8 mouse cellular contexts compared by ENCODE assay signal in genomic region chr11:107469031-107469522, GRCm38 (mm10). TPM values are rescaled to one million over a fixed set of nuclear protein-coding genes. Genes with fewer than 3 reads are reported as not detected.
DNase-seq lines count a peak whose midpoint lies in the region; ATAC-seq and TF ChIP-seq lines count a peak whose summit lies in the region.

No protein-coding gene starts in this region.

- under 1% methylated on average over 38 of the region's 38 CpGs for WGBS in forebrain, embryonic 15.5 days
- under 1% methylated on average over 38 of the region's 38 CpGs for WGBS in lung, embryonic 14.5 days

- H3K4me3 ChIP-seq in E14TG2a.4 (replicated peaks; ENCODE audit: low read length) = peak overlapping the region; percentile 95
- H3K4me3 ChIP-seq in forebrain, embryonic 15.5 days = peak overlapping the region; percentile 95
- H3K4me3 ChIP-seq in lung, embryonic 14.5 days (ENCODE audit: low read depth, low read length) = peak overlapping the region; percentile 79

- no peaks in the 10 kb centered on the region for H3K9me3 ChIP-seq in E14TG2a.4 (ENCODE audit: low read length)
- H3K9me3 ChIP-seq in forebrain, embryonic 15.5 days = no peaks in the 10 kb centered on the region
- no peaks in the 10 kb centered on the region for H3K9me3 ChIP-seq in lung, embryonic 14.5 days (ENCODE audit: low read depth, low read length)

- peaks cover 11% of the 10 kb centered on the region; the same call in 1 of the 2 replicates for H3K36me3 ChIP-seq in E14TG2a.4 (ENCODE audit: insufficient read depth, low read length)
- 0 out of 2 replicates have a peak, but pooled peaks cover 2% of the 10 kb centered on the region for H3K36me3 ChIP-seq in forebrain, embryonic 15.5 days
- no peaks in the 10 kb centered on the region for H3K36me3 ChIP-seq in lung, embryonic 14.5 days (ENCODE audit: insufficient read depth)

- H3K4me2 ChIP-seq in forebrain, embryonic 15.5 days (replicated peaks) = peak overlapping the region; percentile 90
- peak overlapping the region; percentile 80 for H3K4me2 ChIP-seq in lung, embryonic 14.5 days

- peaks cover 66% of the 10 kb centered on the region for H3K4me1 ChIP-seq in E14TG2a.4 (replicated peaks; ENCODE audit: low read depth, low read length)
- peaks cover 35% of the 10 kb centered on the region for H3K4me1 ChIP-seq in forebrain, embryonic 15.5 days
- peaks cover 5% of the 10 kb centered on the region; the same call in 1 of the 2 replicates for H3K4me1 ChIP-seq in lung, embryonic 14.5 days (ENCODE audit: insufficient read depth)

- peak overlapping the region; percentile 93 for H3K27ac ChIP-seq in forebrain, embryonic 15.5 days (replicated peaks)
- peak overlapping the region; percentile 96 for H3K27ac ChIP-seq in lung, embryonic 14.5 days (ENCODE audit: low read depth)

- H3K9ac ChIP-seq in forebrain, embryonic 15.5 days (replicated peaks) = peak overlapping the region; percentile 92
- H3K9ac ChIP-seq in lung, embryonic 14.5 days = peak overlapping the region; percentile 89

- H3K27me3 ChIP-seq in E14TG2a.4 (ENCODE audit: insufficient read depth, low read length) = no peaks in the 10 kb centered on the region
- H3K27me3 ChIP-seq in forebrain, embryonic 15.5 days = no peaks in the 10 kb centered on the region
- H3K27me3 ChIP-seq in lung, embryonic 14.5 days (ENCODE audit: insufficient read depth, low read length) = no peaks in the 10 kb centered on the region

- 0 out of 2 replicates have a peak, but pooled peaks have one; percentile 5 for TF ChIP-seq CTCF in E14TG2a.4 (conservative IDR thresholded peaks at IDR 0.05; ENCODE audit: low read length)
- TF ChIP-seq CTCF in lung, embryonic 14.5 days (IDR thresholded peaks at IDR 0.05; ENCODE audit: low read depth) = peak; percentile 81

- peak; percentile 91 for ATAC-seq in forebrain, embryonic 15.5 days (replicated peaks)
- peak; percentile 87 for ATAC-seq in lung, embryonic 14.5 days (ENCODE audit: insufficient read depth)
- peak; percentile 10 for ATAC-seq in neutrophil, adult 5-6 weeks (ENCODE audit: extremely low read depth, insufficient number of reproducible peaks, low FRiP score, poor library complexity, severe bottlenecking)

- intact Hi-C loops in heart, postnatal 25 days (cut with DNase I) = loop anchor here (2.0 to 5.0 kb wide), 3 partner anchors 50 to 132 kb away; no protein-coding TSS in a partner anchor

- DNase-seq in cerebellum, adult 11-12 months = peak; percentile 76
- DNase-seq in heart, postnatal 25 days (ENCODE audit: low spot score) = peak; percentile 63
- DNase-seq in layer of hippocampus, adult 8-10 months (ENCODE audit: low spot score in 2 of 2) = peak; percentile 50 to 68
- peak; percentile 92 for DNase-seq in lung, embryonic 14.5 days
- DNase-seq in testis, postnatal 10 days (ENCODE audit: low spot score) = peak; percentile 84

RNA-seq across cellular contexts. Expression of gene Pitpnc1, which starts 1.4 kb away (rescaled TPM):
- polyA plus RNA-seq in forebrain, embryonic 15.5 days (2015; fragmentation: Nextera tagmentation; extraction: Ambion mirVana) = 43.4 and 46.7 TPM in 2 replicates
- total RNA-seq in heart, postnatal 25 days (2021) = 10 to 100 TPM; 65.1 to 72.6 TPM
- 10 to 100 TPM; 47.1 to 53.0 (median 51.0) TPM for total RNA-seq in layer of hippocampus, adult 8-10 months (2022)
- polyA plus RNA-seq in lung, embryonic 14.5 days (2014; fragmentation: Nextera tagmentation; extraction: Ambion mirVana) = 16.2 and 17.3 TPM in 2 replicates
- 20.0 and 24.4 TPM in 2 replicates for total RNA-seq in neutrophil, adult 5-6 weeks (2017)

RNA-seq across cellular contexts. Expression of gene Psmd12, which starts 10.2 kb away (rescaled TPM):
- polyA plus RNA-seq in forebrain, embryonic 15.5 days (2015; fragmentation: Nextera tagmentation; extraction: Ambion mirVana) = 149 TPM in 2 replicates
- total RNA-seq in heart, postnatal 25 days (2021) = 10 to 100 TPM; 84.7 to 87.4 TPM
- total RNA-seq in layer of hippocampus, adult 8-10 months (2022) = 10 to 100 TPM; 64.0 to 75.5 (median 73.6) TPM
- polyA plus RNA-seq in lung, embryonic 14.5 days (2014; fragmentation: Nextera tagmentation; extraction: Ambion mirVana) = 188 and 192 TPM in 2 replicates
- total RNA-seq in neutrophil, adult 5-6 weeks (2017) = 52.8 and 67.9 TPM in 2 replicates

Comparison
In these comparisons a context has a peak if more than half of its experiments do, and no peak if none do; other contexts are left out.
1. Peak in every context shown above with its lines: DNase-seq, ATAC-seq, H3K4me3 ChIP-seq and H3K27ac ChIP-seq.
2. ATAC-seq: peak in every context shown above with its lines; median percentile 91 in forebrain, embryonic 15.5 days; 87 in lung, embryonic 14.5 days; 10 in neutrophil, adult 5-6 weeks.